17 mouse cellular contexts compared by ENCODE assay signal in genomic region chr14:117265653-117266052, GRCm38 (mm10).
"Had no signal": no experiment of that assay in that cellular context is flagged by ENCODE, and none has a peak within 500 bp of the region (broad histone marks: within the 10 kb centered on the region; RNA-seq: fewer than 3 reads in every experiment).

No protein-coding gene starts in this region.

- H3K36me3 ChIP-seq: liver, embryonic 15.5 days; lung, embryonic 15.5 days; midbrain, embryonic 13.5 days; midbrain, embryonic 15.5 days; neural tube, embryonic 12.5 days had no signal

- H3K27me3 ChIP-seq: liver, embryonic 15.5 days; lung, embryonic 15.5 days; megakaryocyte, embryonic 14.5 days; midbrain, embryonic 13.5 days; midbrain, embryonic 15.5 days; neural tube, embryonic 12.5 days had no signal

- H3K4me3 ChIP-seq: liver, embryonic 15.5 days; lung, embryonic 15.5 days; megakaryocyte, embryonic 14.5 days; midbrain, embryonic 13.5 days; midbrain, embryonic 15.5 days; neural tube, embryonic 12.5 days had no signal

- H3K27ac ChIP-seq: liver, embryonic 15.5 days; lung, embryonic 15.5 days; macrophage; midbrain, embryonic 13.5 days; midbrain, embryonic 15.5 days; neural tube, embryonic 12.5 days had no signal

- H3K4me1 ChIP-seq: liver, embryonic 15.5 days; lung, embryonic 15.5 days; megakaryocyte, embryonic 14.5 days; midbrain, embryonic 15.5 days; neural tube, embryonic 12.5 days had no signal

- DNase-seq: liver, postnatal 0 days; lung, adult 2 months; lung, postnatal 14 days; lung, postnatal 36 days; right cerebral cortex, postnatal 25 days; right cerebral cortex, postnatal 4 days; spleen, adult 18-20 months; thymus, adult 2 months; thymus, postnatal 25 days; thymus, postnatal 4 days had no signal

- H3K9me3 ChIP-seq: liver, embryonic 15.5 days; lung, embryonic 15.5 days; midbrain, embryonic 13.5 days; midbrain, embryonic 15.5 days; neural tube, embryonic 12.5 days had no signal
